Mouse (Mus musculus) left cerebral cortex, adult 11 months (tissue): Measurements from ENCODE around the gene Rmi2.
"Not testable (repeated sequence)": the region's sequence is repeated elsewhere in the genome, so short reads cannot be mapped to it uniquely, and the experiment has no call there.

ENCODE experiments used
- DNase-seq: peaks from one replicate; pipeline ENCODE4 v3.0.0; 2022; ENCODE audit warnings: low spot score

Gene Rmi2

DNA sequence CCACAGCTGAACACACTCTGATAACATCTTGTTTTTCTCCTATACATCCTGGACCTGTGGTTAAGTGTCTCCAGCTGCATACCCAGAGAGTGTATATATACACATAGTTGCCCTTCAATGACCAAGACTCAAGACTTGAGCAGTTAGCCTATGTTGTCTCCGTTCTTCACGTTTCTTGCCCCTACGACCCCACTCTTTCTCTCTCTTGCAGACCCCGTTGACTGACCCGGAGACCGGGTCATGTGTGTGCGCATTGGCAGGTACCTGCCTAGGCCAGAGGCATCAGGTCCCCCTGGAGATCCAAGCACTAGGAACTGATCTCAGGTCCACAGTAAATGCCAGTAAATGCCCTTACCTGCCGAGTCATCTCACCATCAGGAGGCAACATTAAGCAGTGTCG, 7.6 kb upstream of the Rmi2 start:
- DNase-seq: no peak

DNA sequence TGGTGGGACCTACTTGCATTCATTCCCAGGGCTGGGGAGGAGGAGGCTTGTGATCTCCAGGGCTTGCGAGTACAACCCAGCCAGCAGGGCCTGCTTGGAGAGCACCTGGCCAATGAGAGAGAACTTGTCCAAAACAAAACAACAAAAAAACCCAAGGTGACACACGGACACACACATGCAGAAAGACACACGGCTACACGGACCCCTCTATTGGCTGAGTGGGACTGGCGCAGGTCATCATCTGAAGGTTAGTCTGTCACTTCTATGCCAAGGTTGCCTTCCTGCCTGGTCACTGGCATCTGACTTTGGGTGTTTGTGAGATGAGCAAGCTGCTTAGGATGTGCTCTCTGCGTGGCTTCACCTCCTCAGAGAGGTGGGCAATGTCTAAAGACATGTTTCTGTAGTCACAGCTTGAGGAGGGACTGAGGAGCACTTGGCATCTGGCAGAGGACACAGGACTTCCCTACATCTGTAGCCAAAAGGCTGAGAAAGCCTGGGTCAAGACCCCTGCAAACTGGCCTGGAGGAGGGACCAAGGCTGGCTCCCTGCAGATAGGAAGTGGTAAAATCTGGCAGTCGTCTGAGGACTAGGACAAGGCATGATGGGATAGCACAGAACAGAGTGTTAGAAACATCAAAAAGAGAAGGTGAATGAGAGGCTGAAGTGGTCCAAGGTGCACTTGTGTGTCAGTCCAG, 6.9 kb upstream of the Rmi2 start:
- DNase-seq: no peak

DNA sequence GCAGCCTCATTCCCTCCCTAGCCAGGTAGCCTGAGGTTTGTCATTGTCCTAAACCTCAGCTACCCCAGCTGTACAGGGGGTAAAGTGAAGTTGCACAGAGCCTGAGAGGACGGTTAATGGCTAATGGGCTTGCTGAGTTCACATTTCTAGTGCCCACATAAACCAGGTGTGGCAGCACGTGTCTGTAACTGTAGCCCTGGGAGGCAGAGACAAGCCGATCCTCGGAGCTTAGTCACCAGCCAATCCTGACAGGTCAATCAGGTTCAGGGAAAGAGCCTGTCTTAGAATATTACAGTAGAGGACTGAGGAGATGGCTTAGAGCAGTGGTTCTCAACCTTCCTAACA, 6.4 kb upstream of the Rmi2 start:
- no peak for DNase-seq

DNA sequence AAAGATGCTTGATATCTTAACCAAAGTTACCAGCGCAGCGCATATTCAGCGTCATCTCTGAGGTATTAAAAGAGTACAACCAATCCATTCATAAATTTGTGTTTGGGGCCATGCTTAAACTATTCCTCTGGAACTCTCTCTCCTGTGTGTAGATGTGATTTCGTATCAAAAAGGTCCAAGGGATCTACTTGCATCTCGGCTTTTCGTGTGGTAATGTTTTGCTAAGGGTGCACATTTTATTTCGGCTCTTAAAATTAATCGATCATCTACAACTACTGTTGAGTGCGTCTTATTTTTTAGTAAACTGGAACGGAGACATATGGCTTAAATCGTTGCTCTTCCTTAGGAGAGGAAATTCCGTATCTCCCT, 333 bp upstream of the Rmi2 start:
- DNase-seq: no peak

DNA sequence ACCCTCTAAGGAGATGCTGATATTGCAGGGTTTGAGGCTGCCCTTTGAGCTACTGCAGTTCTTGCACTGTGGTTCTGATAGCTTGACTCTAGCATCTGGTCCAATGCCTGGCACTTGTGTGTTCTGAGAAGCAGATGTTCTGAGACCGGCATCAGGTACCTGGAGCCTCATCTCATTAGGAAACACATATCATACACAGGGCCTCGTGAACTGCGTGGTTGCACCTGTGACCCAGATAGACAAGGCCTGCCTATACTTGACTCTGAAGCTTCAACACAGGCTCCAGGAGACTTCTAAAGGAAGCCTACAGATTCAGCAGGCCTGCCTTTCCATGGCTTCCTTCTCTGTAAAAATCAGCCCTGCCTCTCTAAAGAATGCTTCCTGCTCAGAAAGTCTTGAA, 1.5 kb downstream of the Rmi2 start:
- no peak for DNase-seq

DNA sequence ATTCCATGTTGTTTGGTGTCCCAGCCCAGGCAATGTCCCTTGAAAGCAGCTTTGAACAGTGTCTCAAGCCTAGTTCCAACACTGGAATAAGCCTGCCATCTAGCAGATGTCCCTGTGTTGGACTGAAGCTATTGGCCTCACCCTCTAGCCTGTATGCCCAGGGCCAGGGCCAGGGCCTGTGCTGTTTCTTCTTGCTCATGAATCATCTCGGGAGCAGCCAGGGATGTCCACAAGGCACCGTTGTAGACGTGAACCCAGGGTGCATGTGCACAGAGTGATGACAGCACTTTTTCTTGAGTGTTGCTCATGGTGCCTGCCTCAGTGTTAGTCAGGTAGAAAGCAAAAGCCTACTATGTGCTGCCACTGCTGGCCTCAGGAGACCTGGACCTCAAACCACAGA, 2.4 kb downstream of the Rmi2 start:
- DNase-seq: no peak

DNA sequence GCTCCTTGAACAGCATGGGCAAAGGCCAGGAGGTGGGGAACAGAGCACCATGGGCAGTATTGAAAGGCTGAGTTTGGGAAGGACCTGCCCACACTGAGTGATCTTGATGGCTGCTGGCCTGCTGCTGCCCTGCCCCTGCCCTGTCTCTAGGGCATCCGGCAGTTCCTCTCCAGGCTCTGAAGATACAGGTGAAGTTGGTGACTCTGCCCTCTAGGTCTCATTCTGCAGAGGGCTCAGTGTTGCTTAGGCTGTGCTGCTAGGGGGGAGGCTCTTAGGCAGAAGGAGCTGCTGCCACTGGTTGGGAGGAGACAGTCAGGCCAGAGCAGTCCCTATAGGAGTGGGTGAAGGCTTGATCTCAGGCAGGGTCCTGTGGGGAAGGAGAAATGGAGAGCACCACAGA, 3.0 kb downstream of the Rmi2 start:
- DNase-seq: no peak

DNA sequence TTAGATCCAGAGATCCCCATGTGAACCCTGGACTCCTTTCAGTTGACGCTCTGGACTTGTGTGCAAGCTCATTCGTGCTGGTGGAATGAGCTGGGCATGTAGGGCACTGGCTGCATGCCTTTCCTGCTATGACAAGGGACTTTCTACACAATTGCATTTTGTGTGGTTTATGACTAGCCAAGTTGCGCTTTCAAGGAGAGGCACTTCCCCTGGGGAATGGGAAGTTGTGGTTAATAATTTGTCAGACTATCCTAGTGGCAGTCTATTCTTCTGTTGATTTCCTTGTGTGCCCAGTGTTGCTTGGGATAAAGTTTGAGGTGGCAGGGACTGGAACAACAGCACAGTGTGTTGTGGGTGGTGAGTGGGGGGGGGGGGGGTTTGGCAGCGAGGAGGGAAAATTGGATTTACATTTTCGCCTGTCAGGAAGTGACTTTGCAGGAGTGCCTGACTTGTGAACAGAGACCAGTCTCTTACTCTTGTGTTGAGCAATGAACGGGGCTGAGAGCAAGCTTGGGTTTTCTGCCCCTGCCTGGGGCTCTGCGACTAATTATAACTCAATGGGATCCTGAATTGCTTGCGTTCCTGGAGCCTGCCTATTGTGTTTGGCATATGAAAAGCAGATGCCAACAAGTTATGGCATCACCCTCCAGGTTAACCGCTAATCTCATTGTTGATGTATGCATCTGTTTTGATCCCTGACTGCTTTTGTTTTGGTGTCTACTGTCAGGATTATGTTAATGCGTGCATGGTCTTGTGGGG, 3.8 kb downstream of the Rmi2 start:
- no peak for DNase-seq

DNA sequence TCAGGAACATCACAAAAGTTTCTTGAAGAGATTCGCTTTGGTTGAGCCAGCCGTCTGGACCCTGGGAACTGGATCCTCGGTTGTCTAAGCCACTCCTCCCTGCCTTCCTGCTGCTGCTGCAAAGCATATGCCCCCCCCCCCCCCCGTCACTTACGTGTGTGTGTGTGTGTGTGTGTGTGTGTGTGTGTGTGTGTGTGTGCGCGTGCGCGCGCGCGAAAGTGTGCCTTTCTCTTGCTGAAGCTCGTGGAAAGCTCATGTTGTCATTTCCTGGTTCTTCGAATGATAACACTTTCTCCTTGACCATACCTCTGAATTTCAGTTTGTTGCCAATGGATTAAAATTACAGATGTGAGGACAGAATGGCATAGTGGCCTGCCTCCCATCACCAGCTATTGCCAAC, 5.2 kb downstream of the Rmi2 start:
- no peak for DNase-seq

DNA sequence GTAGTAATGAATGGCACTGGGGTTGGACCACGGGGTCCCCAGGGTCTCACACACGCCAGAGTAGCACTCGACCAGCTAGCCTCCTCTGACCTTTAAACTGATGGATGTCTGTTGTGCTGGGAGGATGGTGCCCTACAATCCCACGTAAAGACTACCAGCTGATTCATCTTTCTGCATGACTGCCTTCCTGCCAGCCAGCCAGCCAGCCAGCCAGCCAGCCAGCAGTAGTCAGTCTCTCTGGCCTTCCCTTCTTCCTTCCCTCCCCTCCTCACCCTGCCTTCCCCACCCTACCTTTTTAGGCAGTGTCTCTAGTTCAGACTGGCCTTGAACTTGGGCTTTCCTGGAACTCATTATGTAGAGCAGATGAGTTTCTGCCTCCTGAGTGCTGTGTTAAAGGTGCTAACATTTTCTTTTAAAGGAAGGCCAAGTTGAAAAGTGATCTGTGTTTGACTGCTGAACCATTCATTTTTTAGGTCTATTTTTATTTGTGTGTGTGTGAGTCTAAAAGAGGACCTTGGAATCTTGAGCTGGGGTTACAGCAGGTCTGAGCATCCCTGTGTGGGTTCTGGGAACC, 7.5 kb downstream of the Rmi2 start:
- no peak for DNase-seq

DNA sequence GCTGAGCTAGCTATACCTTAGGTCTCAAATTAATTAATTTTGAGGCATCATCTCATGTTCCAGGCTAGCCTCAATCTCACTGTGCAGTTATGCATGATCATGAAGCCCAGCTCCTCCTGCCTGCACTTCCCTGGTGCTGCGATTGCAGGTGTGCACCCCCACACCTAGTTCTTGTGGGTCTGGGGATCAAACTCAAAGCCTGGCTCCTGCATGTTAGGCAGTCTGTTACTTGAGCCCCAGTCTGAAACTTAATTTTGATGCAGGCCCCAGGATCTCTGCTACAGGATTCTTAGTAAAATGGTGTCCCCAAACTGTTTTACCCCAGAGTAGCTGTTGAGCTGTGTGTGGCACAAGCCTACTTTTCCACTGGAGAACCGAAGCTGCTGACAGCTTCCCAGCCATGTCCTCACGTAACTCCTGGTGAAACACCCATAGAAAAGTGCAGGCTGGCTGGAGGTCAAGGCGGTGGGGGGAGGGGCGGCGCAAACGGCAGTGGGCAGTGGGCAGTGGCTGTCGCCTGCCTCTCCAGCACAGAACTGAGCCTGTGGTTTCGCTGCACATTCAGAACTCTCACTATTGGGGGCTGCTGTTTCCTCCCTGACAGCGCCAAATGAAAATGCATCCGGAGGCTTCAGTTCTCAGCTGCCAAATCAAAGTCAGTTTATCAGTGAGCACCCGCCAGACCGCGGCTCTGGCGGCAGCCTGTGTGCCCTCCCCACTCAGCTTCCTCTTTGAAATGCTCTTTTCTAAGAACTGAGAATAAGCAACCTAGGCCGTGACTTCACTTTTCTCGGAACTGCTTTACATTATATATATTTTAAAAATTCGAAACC, 8.8 kb downstream of the Rmi2 start:
- no peak for DNase-seq

DNA sequence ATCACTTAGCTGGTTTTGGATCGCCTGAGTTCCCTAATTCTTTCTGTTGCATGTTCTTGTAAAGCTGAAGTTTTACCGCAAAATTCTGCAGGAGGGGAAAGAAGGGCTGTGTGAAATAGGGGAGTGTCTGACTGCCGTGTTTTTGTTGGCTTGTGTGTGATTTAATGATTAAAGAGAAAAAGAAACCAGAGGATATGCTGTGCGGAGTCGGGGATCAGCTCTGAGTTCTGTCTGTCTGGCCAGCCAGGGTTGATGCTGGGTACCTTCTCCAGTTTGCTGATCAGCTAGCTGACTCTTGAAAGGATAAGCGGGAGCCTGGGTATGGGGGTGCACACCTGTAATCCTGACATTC, 9.4 kb downstream of the Rmi2 start:
- DNase-seq: no peak

DNA sequence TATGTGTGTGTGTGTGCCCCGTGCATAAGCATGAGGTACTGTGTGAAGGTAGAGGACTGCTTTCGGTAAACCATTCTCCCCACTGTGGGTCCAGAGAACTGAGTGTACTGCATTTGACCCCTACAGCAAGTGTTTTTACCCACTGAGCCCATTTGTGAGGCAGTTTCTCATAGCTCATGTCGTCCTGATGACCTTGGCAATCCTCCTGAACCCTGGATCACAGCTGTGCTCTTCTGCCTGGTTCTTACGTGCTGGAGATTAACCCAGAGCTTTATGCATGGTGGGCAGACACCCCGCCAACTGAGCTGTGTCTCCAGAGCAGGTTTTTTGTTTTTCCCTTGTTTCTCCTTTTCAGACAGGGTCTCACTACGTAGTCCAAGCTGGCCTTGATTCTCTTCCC, 11.1 kb downstream of the Rmi2 start:
- no peak for DNase-seq

DNA sequence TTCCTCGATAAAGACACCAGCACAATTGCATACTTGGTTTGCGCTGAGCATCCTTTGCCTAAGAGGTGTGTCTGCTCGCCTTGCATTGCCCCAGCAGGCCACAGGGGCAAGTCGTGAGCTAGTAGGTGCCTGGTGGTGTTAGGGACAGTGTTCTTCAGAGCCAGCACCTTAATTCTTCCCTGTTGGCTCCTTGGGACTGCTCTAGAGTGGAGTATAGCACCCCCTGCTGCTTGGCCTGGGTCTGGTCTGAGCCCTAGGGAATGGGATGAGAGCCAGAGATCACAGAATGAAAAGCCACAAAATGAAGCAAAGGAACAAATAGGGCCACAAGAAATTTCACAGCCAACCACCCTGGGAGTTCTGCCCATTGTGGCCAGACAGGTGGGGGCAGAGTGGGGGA, 11.6 kb downstream of the Rmi2 start:
- peak; percentile 45 for DNase-seq

DNA sequence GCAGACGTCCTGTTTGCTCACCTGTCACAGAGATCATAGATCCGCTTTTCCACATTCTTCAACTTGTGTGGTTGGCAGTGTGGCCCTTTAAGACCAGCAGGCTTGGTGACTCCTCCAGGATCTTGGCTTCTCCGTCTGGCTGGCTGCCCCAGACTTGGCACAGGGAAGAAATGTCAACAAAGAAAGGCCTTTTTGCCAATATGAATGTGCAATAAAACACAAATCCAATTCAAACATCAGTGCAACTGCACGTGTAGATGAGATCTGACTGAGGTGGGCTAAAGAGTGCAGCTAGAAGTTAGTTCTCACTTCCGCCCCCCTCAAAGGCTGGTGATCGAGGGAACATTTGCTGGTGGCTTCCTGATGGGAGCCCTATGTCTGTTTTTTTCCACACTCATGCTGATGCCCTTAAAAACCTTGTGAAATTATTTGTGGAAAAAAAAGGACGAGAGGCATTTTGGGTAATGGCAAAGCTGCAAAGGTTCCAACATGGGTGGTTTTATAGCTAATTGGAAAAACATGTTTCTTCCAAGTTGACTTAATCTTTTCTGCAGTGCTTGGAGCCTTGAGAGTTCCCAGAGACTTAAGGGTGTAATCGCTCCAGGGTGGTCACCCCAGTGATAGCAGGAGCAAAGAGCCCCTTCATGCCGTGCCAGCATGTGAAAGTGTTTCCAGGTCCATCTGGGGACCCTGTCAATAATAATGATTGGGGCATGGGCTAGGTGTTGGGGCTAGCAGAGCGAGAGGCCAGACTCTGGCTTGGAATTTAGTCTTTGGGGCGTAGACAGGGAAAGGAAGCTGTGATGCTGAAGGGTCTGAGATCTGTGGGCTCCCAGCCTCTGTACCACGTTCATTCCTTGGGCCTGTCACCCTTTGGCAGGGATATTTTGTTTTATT, 15.4 kb downstream of the Rmi2 start:
- no peak for DNase-seq

DNA sequence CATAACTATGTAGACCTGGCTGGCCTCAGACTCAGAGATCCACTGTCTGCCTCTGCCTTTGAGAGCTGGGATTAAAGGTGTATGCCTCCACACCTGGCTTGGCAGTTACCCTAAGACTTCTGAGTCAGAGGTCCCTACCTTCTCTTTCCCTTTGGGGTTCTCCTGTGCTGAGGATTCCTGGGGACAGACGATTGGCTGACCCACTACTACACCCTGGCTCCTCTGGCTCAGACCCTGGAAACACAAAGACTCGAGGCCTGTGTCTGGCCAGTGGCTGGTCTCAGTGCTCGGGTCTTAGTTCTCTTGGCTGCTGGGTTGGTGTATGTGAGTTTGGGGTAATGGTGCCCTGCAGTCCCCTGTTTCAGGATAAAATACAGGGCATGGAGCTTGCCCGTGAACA, 16.0 kb downstream of the Rmi2 start:
- DNase-seq: no peak

DNA sequence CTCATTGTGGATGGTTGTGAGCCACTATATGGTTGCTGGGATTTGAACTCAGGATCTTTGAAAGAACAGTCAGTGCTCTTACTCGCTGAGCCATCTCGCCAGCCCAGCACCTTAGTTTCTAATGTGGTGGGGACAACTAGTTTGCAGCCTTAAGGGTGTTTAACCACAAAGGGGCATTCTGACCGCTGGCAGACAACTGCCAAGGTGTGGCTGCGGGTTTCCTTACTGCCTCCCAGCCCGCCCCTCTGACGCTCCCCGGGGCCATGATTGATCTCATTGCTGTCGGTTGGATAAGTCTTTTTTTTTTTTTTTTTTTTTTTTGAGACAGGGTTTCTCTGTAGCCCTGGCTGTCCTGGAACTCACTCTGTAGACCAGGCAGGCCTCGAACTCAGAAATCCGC, 17.4 kb downstream of the Rmi2 start:
- DNase-seq: not testable (repeated sequence)

DNA sequence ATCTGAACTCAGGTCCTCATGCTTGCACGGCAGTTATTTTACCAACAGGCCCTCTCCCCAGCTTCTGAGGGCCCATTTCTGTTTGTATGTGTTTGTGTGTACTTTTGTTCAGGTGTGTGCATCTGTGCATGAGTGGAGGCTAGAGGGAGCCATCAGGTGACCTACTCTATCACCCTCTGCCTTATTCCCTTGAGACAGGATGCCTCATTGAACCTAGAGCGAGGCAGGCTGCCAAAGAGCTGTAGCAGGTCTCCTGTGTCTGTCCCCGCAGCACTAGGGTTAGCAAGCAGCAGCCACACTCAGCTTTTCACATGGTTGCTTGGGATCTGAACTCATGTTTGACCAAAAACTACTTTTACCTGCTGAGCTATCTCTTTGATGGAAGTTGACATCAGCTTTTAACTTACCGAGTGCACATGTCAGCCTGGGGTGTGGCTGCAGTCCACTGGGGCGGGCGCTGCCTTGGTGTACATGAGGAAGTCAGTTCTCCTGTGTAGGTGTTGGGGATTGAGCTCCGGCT, 24.9 kb downstream of the Rmi2 start:
- DNase-seq: no peak

DNA sequence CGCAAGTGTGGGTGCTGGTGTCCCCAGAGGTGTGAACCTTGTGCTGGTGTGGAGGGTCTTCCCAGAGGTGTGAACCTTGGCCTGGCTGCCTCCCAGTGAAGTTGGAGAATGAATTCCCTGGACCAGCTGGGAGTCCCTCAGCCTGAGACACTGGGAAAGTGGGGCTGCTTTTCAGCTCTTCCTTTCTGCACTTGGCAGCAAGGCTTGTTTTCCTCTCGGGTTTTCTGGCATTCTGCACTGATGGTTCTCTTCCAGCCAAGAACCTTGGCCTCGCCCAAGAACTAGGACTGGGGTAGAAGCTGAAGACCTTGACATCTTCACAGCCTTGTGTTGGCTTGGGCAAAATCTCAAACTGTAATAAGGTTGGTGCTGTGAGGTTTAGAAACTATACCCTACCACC, 26.5 kb downstream of the Rmi2 start:
- no peak for DNase-seq

DNA sequence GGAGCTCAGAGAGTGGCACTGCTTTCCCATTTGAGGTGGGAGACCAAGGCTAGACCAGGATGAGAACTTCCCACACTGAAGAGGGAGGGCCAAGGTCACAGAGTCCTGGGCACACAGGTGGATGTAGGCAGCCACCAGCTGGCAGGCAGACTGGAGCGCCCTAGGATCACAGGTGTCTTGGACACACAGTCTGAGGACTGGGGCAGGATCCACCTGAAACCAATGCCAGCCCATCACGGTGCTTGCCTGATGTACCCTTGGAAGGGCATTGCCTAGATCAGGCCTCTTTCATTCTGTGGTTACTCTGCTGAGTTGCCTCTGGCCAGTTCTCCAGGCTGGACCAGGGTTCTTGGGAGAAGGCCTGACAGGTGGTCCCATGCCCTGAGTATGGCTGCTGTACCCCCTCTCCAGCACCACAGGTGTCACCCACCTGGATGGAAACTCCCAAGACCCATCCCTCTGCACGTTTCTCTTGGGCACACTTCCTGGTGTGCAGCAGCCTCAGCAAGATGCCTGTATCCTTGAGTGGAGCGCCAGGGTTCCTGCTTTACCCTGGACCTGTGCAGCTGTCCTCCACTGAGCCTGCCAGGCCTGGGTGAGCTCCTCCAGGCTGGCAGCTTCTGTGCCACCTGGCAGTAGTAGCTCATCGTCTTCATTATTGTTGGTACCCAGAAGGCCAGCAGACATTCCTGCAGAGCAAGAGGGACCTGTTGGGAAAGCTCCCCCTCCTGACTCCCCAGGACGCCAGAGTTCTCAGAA, 30.2 kb downstream of the Rmi2 start:
- DNase-seq: no peak

DNA sequence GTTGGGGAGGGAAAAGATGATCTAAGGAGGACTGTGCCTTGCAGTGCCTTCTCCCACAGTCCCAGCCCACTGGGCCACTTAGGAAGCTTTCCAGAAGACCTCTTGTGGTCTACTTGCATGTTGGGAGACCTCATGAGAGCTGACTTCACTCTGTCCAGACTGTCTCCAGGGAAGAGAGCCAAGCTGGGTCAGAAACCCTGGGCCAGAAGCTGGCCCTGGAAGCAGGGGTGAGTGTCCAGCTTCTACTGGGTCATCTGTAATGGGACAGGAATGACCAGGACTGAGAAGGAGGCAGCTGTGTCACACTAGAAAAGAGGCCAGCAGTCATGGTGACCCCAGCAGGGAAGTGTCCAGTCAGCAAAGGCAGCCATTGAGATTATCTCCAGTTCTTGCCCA, 30.7 kb downstream of the Rmi2 start:
- no peak for DNase-seq
